Mouse (Mus musculus) cerebellum, postnatal 10 days (tissue): Measurements from ENCODE around the gene Samt4.
"Not testable (repeated sequence)": the region's sequence is repeated elsewhere in the genome, so short reads cannot be mapped to it uniquely, and the experiment has no call there.

Experiments
- DNase-seq, 2 experiments: peaks; one replicate each; pipeline ENCODE4 v3.0.0; 2021; ENCODE audit warnings: mixed read lengths in 2 of 2

Samt4 gene

DNA sequence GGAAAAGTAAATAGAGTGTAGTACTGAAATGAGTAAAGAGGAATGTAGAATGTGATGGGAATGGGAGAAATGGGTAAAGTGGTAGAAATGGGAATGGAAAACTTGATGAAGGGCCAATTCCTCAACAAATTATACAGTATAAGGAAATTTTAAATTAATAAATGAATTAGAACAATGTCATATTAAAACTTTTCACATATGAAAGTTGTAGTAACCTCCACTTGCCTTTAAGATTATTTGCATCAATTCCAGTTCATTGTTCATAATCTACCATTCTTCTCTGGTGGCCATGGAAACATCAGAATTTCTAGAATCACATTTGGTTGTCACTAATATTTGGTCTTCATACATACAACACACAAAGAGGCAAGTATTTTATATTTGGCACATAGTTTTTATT is at the start of gene Samt4:
Gene Samt4 (plus strand): TSS at position 301 of the 400 bp plus-strand sequence.
- no peak for DNase-seq

DNA sequence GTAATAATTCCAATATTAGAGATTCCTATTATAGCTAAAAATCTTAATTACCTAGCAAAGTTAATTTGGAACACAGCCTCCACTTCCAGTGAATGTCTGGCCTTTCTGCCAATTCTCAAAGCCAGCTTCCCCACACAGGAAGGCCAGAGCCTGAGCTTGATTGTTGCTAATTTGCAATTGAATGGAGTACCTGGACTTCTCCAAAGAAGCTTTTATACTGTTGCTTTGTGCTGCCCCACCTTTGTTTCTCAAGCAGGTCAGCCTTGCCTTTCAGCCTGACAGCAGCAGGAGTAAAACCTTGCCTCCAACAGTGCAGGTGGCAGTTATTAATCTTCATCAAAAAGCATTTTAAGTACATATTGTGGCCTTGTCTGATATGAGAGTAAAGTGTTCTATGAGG is 38.1 kb upstream of the Samt4 start:
- not testable (repeated sequence) for DNase-seq

- not testable (repeated sequence) for DNase-seq
These were observed 13.4 kb upstream of the Samt4 start for GRCm38 (mm10) chrX:154468386-154468785.
